Mouse (Mus musculus): ENCODE results near the gene Apc2.

GRCm38 (mm10) chr10:80348244-80348781 lies 52.5 kb downstream of the Apc2 start, which contains the start of gene Adamtsl5:
- TF ChIP-seq CTCF (IDR thresholded peaks at IDR 0.05; ENCODE audit: borderline replicate concordance, control insufficient read depth, extremely low read depth, insufficient read depth, low read length, poor library complexity) (peak; percentile 96), POLR2A (IDR thresholded peaks at IDR 0.05; ENCODE audit: control insufficient read depth, extremely low read depth, insufficient read depth, low read length, poor library complexity) (no peak)
